Mouse (Mus musculus): ENCODE measurements around the gene Tmc3. TPM values are rescaled to one million over a fixed set of nuclear protein-coding genes. Genes with fewer than 3 reads are reported as not detected.

The Tmc3 gene
- polyA plus RNA-seq, 1 experiment from 2014 or later = 0.64 TPM

DNA sequence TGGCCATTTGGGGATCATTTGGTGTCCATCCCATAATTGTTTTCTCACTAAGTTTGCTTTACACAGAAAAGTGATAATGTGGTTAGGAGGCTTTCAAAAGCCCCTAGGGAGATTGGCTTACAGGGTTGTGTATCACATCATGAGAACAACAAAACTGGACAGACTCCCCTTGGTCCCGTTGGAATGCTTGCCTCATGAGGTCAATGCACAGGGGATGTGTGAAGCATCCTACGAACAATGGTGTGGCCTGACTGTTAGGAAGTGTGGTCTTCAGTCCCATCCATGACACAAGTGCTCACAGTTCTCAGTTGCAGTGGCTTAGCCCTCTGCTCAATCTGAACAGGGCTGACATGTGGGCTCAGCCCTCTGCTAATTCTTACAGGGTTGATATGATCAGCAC, 12.3 kb upstream of the Tmc3 start:
- H3K4me2 ChIP-seq (ENCODE audit: low read depth) = no peak overlapping the region

DNA sequence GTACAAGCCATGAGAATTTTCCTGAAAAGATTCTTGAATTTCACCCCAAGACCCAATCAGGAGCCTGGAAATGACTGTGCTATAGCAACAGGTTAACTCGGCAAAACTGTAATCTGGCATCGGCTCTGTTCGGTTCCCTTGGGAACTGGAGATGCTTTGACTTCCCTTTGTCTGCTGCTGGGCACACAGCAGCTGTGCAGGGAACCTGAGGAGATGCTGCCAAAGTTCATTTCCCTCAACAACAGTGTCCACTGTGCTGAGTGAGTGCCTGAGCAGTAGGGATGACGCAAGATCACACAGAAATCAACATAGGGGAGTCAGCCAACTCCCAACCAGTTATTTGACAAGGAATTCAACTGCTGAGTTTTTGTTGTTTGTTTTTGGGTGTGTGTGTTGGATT, 3.8 kb upstream of the Tmc3 start:
- Histone ChIP-seq H3K27me3 (ENCODE audit: control insufficient read depth, insufficient read depth, low read length) (no peaks in the 10 kb centered on the region), H3K4me1 (ENCODE audit: control insufficient read depth, insufficient read depth, low read length) (0 out of 2 replicates have a peak, but pooled peaks cover 4% of the 10 kb centered on the region), H3K36me3 (ENCODE audit: control insufficient read depth, insufficient read depth, low read length) (no peaks in the 10 kb centered on the region), H3K9ac (ENCODE audit: low read length) (no peak overlapping the region), H3K4me3 (ENCODE audit: low read depth, low read length) (no peak overlapping the region), H3K9me3 (ENCODE audit: control insufficient read depth, low read length) (no peaks in the 10 kb centered on the region), H3K27ac (ENCODE audit: low read depth, low read length) (no peak overlapping the region), H3K4me2 (ENCODE audit: low read depth) (no peak overlapping the region)
- no peak for ATAC-seq (ENCODE audit: insufficient read depth, low FRiP score, low TSS enrichment)
- DNase-seq (ENCODE audit: low spot score) = no peak
- WGBS = 74% methylated on average over 4 of the region's 4 CpGs

More for the DNA sequence above, 12.3 kb upstream of the Tmc3 start:
- no peaks in the 10 kb centered on the region for H3K9me3 ChIP-seq (ENCODE audit: control insufficient read depth, low read length)
- H3K4me1 ChIP-seq (ENCODE audit: control insufficient read depth, insufficient read depth, low read length) = no peaks in the 10 kb centered on the region
- H3K4me3 ChIP-seq (ENCODE audit: low read depth, low read length) = no peak overlapping the region
- no peaks in the 10 kb centered on the region for H3K27me3 ChIP-seq (ENCODE audit: control insufficient read depth, insufficient read depth, low read length)
- H3K36me3 ChIP-seq (ENCODE audit: control insufficient read depth, insufficient read depth, low read length) = no peaks in the 10 kb centered on the region
- H3K27ac ChIP-seq (ENCODE audit: low read depth, low read length) = no peak overlapping the region
- ATAC-seq (ENCODE audit: insufficient read depth, low FRiP score, low TSS enrichment) (no peak), DNase-seq (ENCODE audit: low spot score) (no peak)
- H3K9ac ChIP-seq (ENCODE audit: low read length) = no peak overlapping the region
- WGBS = 77% methylated on average over 2 of the region's 2 CpGs

DNA sequence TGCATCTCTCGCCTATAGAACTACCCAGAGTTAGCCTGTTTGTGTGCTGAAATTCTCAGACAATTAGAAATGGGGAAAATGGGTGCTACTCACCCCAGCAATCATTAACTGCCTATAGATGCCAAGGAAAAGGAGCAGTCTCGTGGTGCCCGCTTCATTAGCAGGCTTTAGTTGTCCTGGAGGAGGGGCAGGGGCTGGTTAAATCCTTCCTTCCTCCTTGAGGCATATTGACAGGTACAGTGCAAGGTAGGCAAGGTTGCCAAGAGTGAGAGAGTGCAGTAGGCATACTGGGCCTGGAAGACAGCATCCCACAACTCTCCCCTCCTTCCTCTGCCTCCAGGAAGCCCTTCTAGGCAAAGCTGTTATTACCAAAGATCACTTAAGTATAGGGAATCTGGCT, 9.3 kb downstream of the Tmc3 start:
- DNase-seq (ENCODE audit: low spot score) (no peak), ATAC-seq (ENCODE audit: insufficient read depth, low FRiP score, low TSS enrichment) (no peak)
- Histone ChIP-seq H3K27me3 (ENCODE audit: control insufficient read depth, insufficient read depth, low read length) (no peaks in the 10 kb centered on the region), H3K4me2 (ENCODE audit: low read depth) (no peak overlapping the region), H3K9me3 (ENCODE audit: control insufficient read depth, low read length) (no peaks in the 10 kb centered on the region), H3K27ac (ENCODE audit: low read depth, low read length) (no peak overlapping the region), H3K36me3 (ENCODE audit: control insufficient read depth, insufficient read depth, low read length) (no peaks in the 10 kb centered on the region), H3K4me3 (ENCODE audit: low read depth, low read length) (no peak overlapping the region), H3K4me1 (ENCODE audit: control insufficient read depth, insufficient read depth, low read length) (no peaks in the 10 kb centered on the region), H3K9ac (ENCODE audit: low read length) (no peak overlapping the region)
- WGBS = 78% methylated on average over 3 of the region's 3 CpGs

DNA sequence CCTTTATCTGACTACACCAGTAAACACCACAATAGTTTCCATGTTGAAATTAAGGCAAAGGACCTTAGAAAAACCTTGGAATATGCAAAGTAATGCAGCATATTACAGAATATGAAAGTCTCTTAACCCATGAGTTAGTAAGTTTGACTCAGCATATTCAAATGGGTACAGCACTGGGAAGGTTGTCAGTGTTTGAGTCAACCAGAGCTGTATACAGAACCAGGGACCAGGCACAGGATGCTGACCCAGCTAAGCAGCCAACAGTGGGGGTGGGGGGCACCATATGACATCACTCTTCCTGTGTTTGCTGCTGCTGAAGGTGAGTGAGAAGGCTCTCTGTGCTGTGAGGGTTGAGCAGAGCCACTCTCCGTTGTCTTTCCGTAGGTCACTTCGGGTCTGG, 12.3 kb downstream of the Tmc3 start:
- H3K4me1 ChIP-seq (ENCODE audit: control insufficient read depth, insufficient read depth, low read length) = no peaks in the 10 kb centered on the region
- no peaks in the 10 kb centered on the region for H3K36me3 ChIP-seq (ENCODE audit: control insufficient read depth, insufficient read depth, low read length)
- H3K9ac ChIP-seq (ENCODE audit: low read length) = no peak overlapping the region
- H3K9me3 ChIP-seq (ENCODE audit: control insufficient read depth, low read length) = no peaks in the 10 kb centered on the region
- H3K4me2 ChIP-seq (ENCODE audit: low read depth) = no peak overlapping the region
- WGBS = 89% methylated on average over 3 of the region's 3 CpGs
- no peak overlapping the region for H3K27ac ChIP-seq (ENCODE audit: low read depth, low read length)
- H3K4me3 ChIP-seq (ENCODE audit: low read depth, low read length) = no peak overlapping the region
- ATAC-seq (ENCODE audit: insufficient read depth, low FRiP score, low TSS enrichment) = no peak
- no peaks in the 10 kb centered on the region for H3K27me3 ChIP-seq (ENCODE audit: control insufficient read depth, insufficient read depth, low read length)
- DNase-seq (ENCODE audit: low spot score) = no peak

DNA sequence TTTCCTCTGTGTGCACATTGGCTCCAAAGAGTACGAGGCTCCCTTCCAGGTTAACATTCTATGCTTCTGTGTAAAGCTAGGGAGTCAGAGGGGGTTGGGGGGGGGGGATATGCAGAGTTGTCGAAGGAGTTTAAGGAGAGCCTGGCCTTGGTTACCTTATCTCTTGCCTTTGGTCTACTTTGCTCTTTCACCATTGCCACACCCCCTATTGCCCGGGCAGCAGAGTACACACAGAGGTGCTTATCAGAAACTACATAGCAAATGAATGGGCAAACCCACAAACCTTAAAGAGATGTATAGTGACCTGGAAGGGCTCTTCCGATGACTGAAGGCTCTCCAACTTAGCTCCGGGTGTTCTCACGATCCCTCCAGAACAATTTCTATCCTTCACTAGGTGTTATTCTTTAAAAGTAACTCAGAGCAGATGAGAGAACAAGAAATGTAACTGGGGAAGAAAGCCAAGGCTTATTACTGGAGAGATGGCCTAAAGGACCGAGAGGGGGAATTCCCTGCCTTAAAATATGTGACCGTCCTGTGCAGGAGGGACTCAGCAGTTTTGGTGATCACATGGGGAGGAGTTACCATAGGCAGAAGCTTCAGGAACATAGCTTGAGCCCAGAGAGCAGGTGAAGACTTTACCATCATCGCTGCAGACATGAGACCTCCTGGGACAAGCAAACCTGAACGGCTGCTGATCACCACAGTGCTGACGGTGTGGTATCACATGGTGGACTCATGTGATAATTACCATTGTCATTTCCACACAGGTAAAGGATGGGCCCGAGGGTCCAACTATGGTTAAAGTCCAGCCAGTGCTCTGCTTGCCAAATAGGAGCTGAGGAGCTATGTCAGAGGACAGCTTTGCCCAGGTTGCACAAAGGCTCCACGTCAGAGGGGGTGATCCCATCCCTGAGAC, 14.5 kb downstream of the Tmc3 start:
- Histone ChIP-seq H3K4me2 (ENCODE audit: low read depth) (no peak overlapping the region), H3K36me3 (ENCODE audit: control insufficient read depth, insufficient read depth, low read length) (no peaks in the 10 kb centered on the region), H3K4me3 (ENCODE audit: low read depth, low read length) (no peak overlapping the region), H3K9ac (ENCODE audit: low read length) (no peak overlapping the region), H3K27me3 (ENCODE audit: control insufficient read depth, insufficient read depth, low read length) (no peaks in the 10 kb centered on the region), H3K9me3 (ENCODE audit: control insufficient read depth, low read length) (no peaks in the 10 kb centered on the region), H3K27ac (ENCODE audit: low read depth, low read length) (no peak overlapping the region), H3K4me1 (ENCODE audit: control insufficient read depth, insufficient read depth, low read length) (no peaks in the 10 kb centered on the region)
- ATAC-seq (ENCODE audit: insufficient read depth, low FRiP score, low TSS enrichment) = no peak
- DNase-seq (ENCODE audit: low spot score) = no peak
- WGBS = 90% methylated on average over 13 of the region's 13 CpGs

DNA sequence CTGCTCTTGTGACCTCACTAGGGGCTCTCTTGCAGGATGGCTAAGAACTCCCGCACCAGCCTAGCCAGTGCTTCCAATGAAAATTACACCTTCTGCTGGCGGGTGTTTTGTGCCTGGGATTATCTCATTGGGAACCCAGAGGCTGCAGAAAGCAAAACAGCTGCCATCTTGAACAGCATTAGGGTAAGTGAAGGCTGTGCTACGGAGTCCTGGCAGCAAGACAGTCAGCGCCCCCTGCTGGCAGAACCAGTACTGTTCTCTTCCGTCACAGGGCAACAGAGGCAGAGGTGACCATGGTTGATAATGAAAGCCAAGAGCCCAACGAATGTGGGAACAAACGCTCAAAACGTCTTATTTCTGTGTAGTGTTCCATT, 15.2 kb downstream of the Tmc3 start:
- H3K27ac ChIP-seq (ENCODE audit: low read depth, low read length) = no peak overlapping the region
- no peak overlapping the region for H3K9ac ChIP-seq (ENCODE audit: low read length)
- 53% methylated on average over 8 of the region's 8 CpGs for WGBS
- no peak overlapping the region for H3K4me2 ChIP-seq (ENCODE audit: low read depth)
- no peak overlapping the region for H3K4me3 ChIP-seq (ENCODE audit: low read depth, low read length)
- no peaks in the 10 kb centered on the region for H3K9me3 ChIP-seq (ENCODE audit: control insufficient read depth, low read length)
- no peaks in the 10 kb centered on the region for H3K36me3 ChIP-seq (ENCODE audit: control insufficient read depth, insufficient read depth, low read length)
- no peaks in the 10 kb centered on the region for H3K4me1 ChIP-seq (ENCODE audit: control insufficient read depth, insufficient read depth, low read length)
- DNase-seq (ENCODE audit: low spot score) (peak; percentile 57), ATAC-seq (ENCODE audit: insufficient read depth, low FRiP score, low TSS enrichment) (no peak)
- no peaks in the 10 kb centered on the region for H3K27me3 ChIP-seq (ENCODE audit: control insufficient read depth, insufficient read depth, low read length)

DNA sequence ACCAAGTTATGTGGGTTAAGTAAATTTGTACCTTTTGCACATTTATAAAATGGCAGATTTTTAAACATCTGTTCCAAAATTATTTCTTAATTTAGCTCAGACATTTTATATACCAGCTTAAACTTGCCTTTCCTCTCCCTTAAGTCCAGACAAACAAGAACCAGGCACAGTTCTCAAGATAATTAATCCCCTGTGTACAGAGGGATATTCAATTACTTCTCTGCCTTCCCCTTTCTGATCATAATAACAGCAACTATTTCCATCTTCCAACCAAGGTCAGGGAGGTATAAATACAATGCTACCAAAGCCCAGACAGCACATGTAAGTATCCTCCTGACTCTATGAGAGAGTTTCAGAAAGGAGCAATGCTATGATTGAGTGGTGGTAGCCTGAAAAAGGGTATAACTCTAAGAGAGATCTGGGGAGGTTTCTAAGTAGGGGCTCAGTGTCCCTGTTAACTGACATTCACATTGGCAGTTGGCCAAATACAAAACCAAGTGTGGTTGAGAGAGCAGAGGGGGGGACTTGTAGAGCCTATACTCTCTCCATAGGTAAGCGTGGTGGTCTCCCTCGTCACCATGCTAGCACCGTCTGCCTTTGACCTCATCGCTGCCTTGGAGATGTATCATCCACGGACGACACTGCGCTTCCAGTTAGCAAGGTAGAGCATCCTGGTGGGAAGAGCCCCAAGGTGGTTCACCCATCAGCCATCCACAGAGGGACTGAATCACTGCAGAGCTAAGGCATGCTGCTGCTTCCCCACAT, 19.6 kb downstream of the Tmc3 start:
- Histone ChIP-seq H3K9ac (ENCODE audit: low read length) (no peak overlapping the region), H3K4me1 (ENCODE audit: control insufficient read depth, insufficient read depth, low read length) (no peaks in the 10 kb centered on the region), H3K4me2 (ENCODE audit: low read depth) (no peak overlapping the region), H3K36me3 (ENCODE audit: control insufficient read depth, insufficient read depth, low read length) (no peaks in the 10 kb centered on the region), H3K4me3 (ENCODE audit: low read depth, low read length) (no peak overlapping the region), H3K9me3 (ENCODE audit: control insufficient read depth, low read length) (no peaks in the 10 kb centered on the region), H3K27me3 (ENCODE audit: control insufficient read depth, insufficient read depth, low read length) (no peaks in the 10 kb centered on the region), H3K27ac (ENCODE audit: low read depth, low read length) (no peak overlapping the region)
- ATAC-seq (ENCODE audit: insufficient read depth, low FRiP score, low TSS enrichment) (no peak), DNase-seq (ENCODE audit: low spot score) (no peak)
- 87% methylated on average over 7 of the region's 7 CpGs for WGBS

DNA sequence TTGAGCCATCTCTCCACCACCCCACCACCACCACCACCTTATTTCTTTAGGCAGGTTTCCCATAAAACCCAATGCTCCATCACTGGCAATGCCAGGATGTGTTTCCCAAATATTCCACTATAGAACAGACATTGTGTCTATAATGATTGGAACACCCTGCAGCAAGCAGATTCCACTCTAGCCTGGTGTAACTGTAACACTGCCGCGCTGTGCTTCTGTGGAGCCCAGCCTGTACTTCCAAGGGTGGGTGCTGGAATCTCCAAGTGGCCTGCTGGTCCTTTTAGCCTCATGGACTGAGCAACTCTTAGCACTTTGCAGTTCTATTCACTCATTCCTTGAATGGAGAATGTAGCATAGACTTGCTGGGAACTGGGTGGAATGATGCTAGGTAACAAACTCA, 22.1 kb downstream of the Tmc3 start:
- ATAC-seq (ENCODE audit: insufficient read depth, low FRiP score, low TSS enrichment) (no peak), DNase-seq (ENCODE audit: low spot score) (no peak)
- no peaks in the 10 kb centered on the region for H3K36me3 ChIP-seq (ENCODE audit: control insufficient read depth, insufficient read depth, low read length)
- no peak overlapping the region for H3K4me2 ChIP-seq (ENCODE audit: low read depth)
- no peak overlapping the region for H3K9ac ChIP-seq (ENCODE audit: low read length)
- no peaks in the 10 kb centered on the region for H3K27me3 ChIP-seq (ENCODE audit: control insufficient read depth, insufficient read depth, low read length)
- H3K27ac ChIP-seq (ENCODE audit: low read depth, low read length) = no peak overlapping the region
- H3K9me3 ChIP-seq (ENCODE audit: control insufficient read depth, low read length) = no peaks in the 10 kb centered on the region
- H3K4me3 ChIP-seq (ENCODE audit: low read depth, low read length) = no peak overlapping the region
- WGBS = 100% methylated on average over 2 of the region's 2 CpGs
- H3K4me1 ChIP-seq (ENCODE audit: control insufficient read depth, insufficient read depth, low read length) = no peaks in the 10 kb centered on the region

DNA sequence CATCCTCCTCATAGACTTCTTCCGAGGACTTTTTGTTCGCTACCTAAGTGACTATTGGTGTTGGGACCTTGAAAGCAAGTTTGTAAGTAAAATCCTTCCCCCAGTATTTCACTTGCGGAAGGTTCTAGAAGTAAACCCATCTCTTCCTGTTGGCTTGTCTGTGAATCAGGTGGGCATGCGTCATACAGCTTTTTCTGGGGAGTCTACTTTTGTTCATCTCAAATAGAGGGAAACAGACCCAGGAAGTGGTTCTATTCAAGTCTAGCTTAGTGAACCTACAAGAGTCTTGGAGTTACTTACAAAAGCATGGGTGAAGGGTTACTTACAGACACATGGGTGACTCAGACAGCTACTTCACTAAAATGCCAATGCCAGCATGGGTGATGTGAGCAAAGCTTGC, 25.2 kb downstream of the Tmc3 start:
- ATAC-seq (ENCODE audit: insufficient read depth, low FRiP score, low TSS enrichment) (no peak), DNase-seq (ENCODE audit: low spot score) (no peak)
- H3K4me3 ChIP-seq (ENCODE audit: low read depth, low read length) = no peak overlapping the region
- H3K4me1 ChIP-seq (ENCODE audit: control insufficient read depth, insufficient read depth, low read length) = no peaks in the 10 kb centered on the region
- no peak overlapping the region for H3K27ac ChIP-seq (ENCODE audit: low read depth, low read length)
- H3K27me3 ChIP-seq (ENCODE audit: control insufficient read depth, insufficient read depth, low read length) = no peaks in the 10 kb centered on the region
- no peaks in the 10 kb centered on the region for H3K36me3 ChIP-seq (ENCODE audit: control insufficient read depth, insufficient read depth, low read length)
- H3K9me3 ChIP-seq (ENCODE audit: control insufficient read depth, low read length) = no peaks in the 10 kb centered on the region
- no peak overlapping the region for H3K4me2 ChIP-seq (ENCODE audit: low read depth)
- H3K9ac ChIP-seq (ENCODE audit: low read length) = no peak overlapping the region
- WGBS = 97% methylated on average over 4 of the region's 4 CpGs

Data from neural tube, embryonic 11.5 days (tissue).